Mouse (Mus musculus): ENCODE measurements around the gene Micu1.

Micu1 gene

DNA sequence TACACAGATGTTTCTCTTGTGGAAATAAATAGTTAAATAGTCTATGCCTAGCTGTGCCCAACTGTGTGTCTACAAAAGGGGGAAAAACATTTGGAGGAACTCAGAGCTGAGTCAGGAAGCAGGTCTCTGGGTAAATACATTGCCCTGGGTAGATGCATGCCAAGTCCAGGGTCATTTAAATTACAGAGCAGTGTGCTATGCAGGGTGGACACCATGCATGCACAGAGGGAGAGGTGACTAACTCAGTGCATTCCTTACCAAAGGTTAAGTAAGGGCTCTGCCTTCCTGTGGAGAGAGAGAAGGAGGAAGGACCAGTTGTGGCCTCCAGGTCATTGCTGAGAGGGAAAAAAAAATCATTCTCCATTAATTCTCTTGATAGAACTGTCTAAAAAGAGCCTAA, 22.4 kb downstream of the Micu1 start:
- no peak for DNase-seq

GRCm38 (mm10) chr10:59727251-59727650, 25.0 kb downstream of the Micu1 start:
- DNase-seq, result peak; percentile 40

- no peak for DNase-seq
Measured at GRCm38 (mm10) chr10:59729261-59729660, 27.0 kb downstream of the Micu1 start.

DNA sequence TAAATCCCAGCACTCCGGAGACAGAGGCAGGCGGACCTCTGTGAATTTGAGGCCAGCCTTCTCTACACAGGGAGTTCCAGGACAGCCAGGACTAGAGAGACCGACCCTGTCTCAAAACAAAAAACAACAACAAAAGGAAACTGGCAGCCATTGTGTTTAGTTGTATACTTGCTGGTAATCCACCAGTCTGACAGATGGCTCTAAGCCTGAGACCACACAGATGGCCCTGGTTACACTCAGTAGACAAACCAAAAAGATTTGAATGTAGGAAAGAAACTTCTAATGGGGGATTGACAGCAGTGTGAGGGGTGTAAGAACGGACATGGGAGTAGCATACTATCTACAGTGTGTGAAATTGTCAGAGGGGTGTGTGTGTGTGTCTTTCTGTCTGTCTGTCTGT, 27.6 kb downstream of the Micu1 start:
- peak; percentile 58 for DNase-seq

DNA sequence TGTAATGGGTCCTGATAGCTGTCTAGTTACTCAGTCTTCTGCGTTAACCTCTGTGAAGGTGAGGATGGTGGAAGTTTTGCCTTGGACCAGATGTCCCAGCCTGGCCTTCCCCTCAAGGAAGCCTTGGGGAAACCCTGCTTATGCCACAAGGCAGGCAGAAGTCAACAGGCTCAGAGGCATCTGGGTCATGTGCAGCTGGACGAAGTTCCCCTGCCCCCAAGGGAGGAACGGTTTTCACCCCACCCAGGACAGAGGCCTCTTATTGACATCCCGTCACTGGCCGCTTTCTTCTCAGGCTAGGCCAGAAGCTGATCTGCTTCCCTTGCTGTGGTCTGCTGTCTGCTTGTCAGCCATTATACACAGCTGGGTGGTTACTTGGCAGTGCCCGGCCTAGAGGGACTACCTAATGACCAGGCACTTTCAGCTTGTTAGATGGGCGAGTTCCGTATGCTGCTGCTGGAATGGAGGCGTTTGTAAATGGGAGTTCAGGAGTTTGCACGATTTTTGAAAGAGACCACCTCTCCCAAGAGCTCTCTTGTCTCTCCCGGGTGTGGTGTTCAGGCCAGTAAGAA, 33.8 kb downstream of the Micu1 start:
- DNase-seq, result no peak

DNA sequence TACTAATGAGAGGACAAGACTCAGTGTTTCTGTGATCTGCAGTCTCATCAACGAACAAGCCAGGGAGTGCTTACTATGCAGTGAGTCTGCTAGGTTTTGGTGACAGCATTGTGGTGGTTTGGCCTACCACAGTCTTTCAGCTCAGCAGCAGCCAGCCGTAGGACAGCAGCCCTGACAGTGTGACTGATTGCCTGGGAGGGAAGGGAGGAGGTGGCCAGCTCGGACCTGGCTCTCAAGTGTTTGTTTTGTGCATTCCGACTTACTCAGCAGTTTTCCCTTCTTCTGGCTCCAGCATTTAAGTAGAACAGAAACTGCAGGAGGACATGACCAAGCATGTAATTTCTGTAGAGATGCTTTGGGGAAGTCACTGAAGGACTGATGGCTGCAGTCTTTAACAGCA, 39.2 kb downstream of the Micu1 start:
- DNase-seq, result no peak

GRCm38 (mm10) chr10:59743397-59743796, 41.1 kb downstream of the Micu1 start:
- DNase-seq, result no peak

DNA sequence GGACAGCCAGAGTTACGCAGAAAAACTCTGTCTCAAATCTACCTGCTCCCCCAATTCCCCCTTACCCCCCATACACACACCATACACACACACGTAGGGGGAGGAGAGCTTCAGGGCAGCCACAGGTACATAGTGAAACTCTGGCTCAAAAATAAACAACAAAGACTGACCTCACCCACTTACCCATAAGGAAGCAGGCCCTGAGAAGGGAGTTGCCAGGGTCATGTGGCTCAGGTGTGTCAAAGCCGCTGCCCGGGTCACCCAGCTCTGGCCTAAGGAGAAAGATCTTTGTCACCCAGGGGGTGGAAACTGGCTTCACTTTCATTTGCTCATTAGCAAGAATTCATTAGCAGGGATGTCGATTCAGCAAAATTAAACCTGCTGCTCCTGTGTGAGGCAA, 41.7 kb downstream of the Micu1 start:
- DNase-seq, result no peak

- no peak for DNase-seq
Measured at GRCm38 (mm10) chr10:59747334-59747733, 45.1 kb downstream of the Micu1 start.

GRCm38 (mm10) chr10:59748699-59749200, 46.5 kb downstream of the Micu1 start:
- no peak for DNase-seq

GRCm38 (mm10) chr10:59753538-59754069, 51.3 kb downstream of the Micu1 start:
- no peak for DNase-seq

GRCm38 (mm10) chr10:59754104-59754503, 51.8 kb downstream of the Micu1 start:
- DNase-seq, result no peak

DNA sequence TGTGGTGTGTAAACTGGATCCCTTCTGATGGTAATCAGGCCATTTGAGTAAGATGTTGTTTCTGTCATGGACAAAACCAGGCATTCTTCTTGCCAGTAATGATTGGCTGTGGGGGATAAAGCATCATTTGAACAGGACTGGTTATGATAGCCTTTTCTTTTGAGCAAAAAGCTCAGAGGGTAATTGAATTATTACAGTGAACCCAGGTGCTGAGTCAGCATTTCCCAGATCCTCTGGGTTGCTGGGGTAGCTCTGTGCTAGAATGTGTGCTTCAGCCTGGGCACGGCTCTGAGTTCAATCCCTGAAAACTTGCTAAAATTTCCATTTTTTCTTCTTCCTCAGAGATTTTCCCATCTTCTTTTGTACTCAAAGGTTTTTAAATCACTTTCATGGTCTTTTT, 52.6 kb downstream of the Micu1 start:
- no peak for DNase-seq

GRCm38 (mm10) chr10:59755681-59756080, 53.4 kb downstream of the Micu1 start:
- DNase-seq, result no peak

DNA sequence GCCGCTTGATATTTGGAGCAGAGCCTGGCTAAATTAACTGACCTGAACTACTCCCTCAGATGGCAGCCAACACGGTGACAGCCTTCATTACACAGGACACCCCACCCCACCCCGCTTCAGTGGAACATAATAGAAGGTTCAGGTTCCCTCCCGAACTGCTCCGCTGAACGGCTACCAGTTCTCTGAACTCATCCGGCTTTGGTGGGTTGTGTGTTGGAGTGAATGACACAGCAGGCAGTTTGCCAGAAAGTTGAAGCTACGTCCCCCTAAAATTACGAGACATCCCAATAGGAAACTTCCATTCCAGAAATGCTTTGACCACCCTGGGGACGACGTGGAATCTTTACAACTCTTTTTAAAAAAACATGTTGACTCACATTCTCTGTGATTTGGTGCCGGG, 53.8 kb downstream of the Micu1 start:
- no peak for DNase-seq

DNA sequence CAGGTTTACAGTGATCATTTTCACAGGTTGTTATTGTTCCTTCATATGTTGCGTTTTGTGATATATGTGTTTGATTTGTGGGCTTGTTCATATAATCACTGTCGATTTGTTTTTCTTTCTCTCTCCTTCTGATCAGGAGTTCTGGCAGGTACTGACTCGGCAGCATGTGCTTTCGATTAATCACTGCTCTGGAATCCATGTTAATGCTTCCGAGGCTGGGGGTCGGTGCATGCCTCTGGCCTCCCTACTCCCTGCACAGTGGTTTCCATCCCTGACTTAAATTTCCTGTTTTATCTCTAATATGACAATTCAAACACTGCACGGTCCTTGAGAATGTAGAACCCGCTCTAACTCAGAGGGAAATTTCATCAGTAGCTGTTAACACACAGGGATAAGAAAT, 54.3 kb downstream of the Micu1 start:
- DNase-seq, result no peak

DNA sequence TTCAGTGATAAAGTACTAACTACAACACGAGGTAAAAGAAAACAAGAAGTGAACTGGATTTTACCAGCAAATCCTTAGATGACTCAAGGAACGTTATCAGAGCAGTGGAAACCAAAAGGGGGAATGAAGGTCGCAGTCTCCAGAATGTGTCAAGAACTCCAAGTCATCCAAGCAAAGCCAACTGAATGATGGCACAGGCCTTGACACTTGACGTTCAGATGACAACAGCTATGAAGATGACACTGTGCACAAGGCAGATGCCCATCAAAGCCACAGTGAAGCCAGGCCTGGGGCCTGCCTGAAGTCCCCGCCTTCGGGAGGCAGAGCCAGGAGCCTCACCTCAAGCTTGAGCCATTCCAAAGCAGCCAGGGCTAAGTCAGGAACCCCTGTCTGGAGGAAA, 62.5 kb downstream of the Micu1 start:
- DNase-seq, result no peak

GRCm38 (mm10) chr10:59768369-59769079, 66.2 kb downstream of the Micu1 start:
- no peak for DNase-seq

DNA sequence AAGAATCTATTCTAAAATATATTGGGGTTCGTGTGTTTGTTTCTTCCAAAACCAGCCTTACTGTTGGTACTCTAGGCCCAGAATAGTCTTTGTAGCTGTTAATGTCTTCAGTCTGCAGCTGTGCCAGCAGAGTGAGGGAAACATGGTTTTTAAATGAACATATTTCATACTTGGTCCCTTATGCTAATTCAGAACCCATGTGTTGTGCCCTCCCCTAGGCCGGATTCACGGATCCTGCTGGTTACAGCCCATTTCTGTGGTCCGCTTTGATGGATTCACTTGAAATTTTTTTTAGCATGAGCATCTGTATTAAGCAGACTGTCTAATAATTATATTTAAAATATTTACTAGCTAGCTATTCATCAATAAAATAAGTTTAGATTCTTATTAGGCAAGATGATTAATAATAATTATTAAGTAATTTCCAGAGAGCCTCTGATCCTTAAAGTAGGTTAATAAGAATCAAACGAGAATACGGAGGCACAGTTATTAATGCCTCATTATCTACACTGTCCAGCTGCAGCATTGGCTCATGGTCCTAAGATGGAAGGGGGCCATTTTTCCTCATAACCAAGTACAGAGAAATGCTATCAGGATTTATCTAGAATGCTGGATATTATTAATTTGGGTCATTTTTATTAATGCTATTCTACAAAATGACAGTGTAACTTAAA, 69.2 kb downstream of the Micu1 start:
- no peak for DNase-seq

DNA sequence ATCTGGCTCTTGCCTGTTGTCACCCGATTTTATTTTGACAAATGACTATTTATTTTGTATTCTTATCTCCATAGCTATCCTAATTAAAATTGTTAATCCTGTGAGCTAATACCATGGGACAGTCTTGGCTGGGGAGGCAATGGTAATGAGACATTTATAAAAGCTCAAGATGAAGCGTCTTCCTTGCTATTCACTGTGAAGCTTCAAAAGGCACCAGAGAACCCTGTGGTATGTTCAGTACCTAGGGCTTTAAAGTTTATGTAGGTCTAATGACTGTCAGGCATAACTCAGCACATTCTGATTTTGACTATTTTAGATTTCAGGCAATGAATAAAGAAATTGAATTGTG, 69.7 kb downstream of the Micu1 start:
- no peak for DNase-seq

GRCm38 (mm10) chr10:59773441-59774140, 71.3 kb downstream of the Micu1 start:
- no peak for DNase-seq

DNA sequence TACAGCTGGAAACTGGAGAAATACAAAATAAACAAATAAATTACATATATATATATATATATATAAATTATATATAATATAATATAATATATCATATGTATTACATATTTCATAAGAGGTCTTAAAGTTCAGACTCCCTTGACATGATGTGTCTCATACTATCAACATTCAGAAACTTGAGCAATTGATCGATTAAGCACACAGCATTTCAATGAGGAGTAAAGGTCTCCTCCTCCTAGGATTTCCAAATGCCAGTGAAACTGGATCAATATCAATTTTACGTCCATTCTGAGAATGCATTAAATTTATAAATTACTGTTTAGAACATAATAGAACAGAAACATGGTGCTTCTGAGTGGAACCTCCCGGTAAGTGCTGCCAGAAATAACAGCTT, 71.9 kb downstream of the Micu1 start:
- DNase-seq, result no peak

DNA sequence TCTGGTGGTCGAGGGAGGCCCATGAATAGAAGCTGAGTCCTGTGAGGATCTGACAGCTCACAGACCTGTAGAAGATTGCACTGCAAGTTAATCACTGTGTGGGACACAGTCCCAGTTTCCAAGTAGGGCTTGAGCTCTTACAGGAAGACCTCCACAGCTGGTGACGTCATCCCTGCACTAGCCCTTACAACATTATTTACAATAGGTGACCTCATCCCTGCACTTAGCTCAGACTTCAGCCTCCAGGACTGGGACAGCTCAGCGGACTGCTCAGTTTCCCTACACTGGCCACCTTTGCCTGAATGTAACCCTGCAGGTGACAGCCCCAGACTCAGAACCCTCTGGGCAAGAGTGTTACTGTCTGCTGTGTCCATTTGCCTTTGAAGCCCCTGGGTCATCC, 75.0 kb downstream of the Micu1 start:
- no peak for DNase-seq

Data from cerebellum, adult 9-10 months (tissue).